ENCODE assay signal across 14 mouse cellular contexts in genomic region chr12:118186120-118186880, GRCm38 (mm10). TPM values are rescaled to one million over a fixed set of nuclear protein-coding genes. Genes with fewer than 3 reads are reported as not detected.
DNase-seq lines count a peak whose midpoint lies in the region; ATAC-seq lines count a peak whose summit lies in the region.
"Had no signal": no experiment of that assay in that cellular context is flagged by ENCODE, and none has a peak within 500 bp of the region (broad histone marks: within the 10 kb centered on the region; RNA-seq: fewer than 3 reads in every experiment).

No protein-coding gene starts in this region.

- no peak overlapping the region for H3K4me2 ChIP-seq in forebrain, embryonic 12.5 days
- no peak overlapping the region for H3K4me2 ChIP-seq in midbrain, embryonic 11.5 days
- no peak overlapping the region for H3K4me2 ChIP-seq in liver, embryonic 12.5 days
- H3K4me2 ChIP-seq: heart, embryonic 15.5 days; midbrain, embryonic 13.5 days; neural tube, embryonic 12.5 days had no signal

- no peak overlapping the region for H3K27ac ChIP-seq in forebrain, embryonic 12.5 days
- no peak overlapping the region for H3K27ac ChIP-seq in forebrain, embryonic 10.5 days
- no peak overlapping the region for H3K27ac ChIP-seq in midbrain, embryonic 11.5 days (ENCODE audit: low read depth, low read length)
- no peak overlapping the region for H3K27ac ChIP-seq in midbrain, embryonic 10.5 days (replicated peaks)
- H3K27ac ChIP-seq in liver, embryonic 12.5 days = no peak overlapping the region
- H3K27ac ChIP-seq: heart, embryonic 15.5 days; midbrain, embryonic 13.5 days; neural tube, embryonic 12.5 days had no signal

- H3K27me3 ChIP-seq in forebrain, embryonic 12.5 days = peaks cover 26% of the 10 kb centered on the region
- peaks cover 76% of the 10 kb centered on the region for H3K27me3 ChIP-seq in forebrain, embryonic 10.5 days (ENCODE audit: poor library complexity, severe bottlenecking)
- no peaks in the 10 kb centered on the region; the same call in 1 of the 2 replicates for H3K27me3 ChIP-seq in midbrain, embryonic 11.5 days (ENCODE audit: control insufficient read depth, insufficient read depth, low read length)
- peaks cover 53% of the 10 kb centered on the region for H3K27me3 ChIP-seq in midbrain, embryonic 10.5 days (ENCODE audit: low read depth, poor library complexity, severe bottlenecking)
- no peaks in the 10 kb centered on the region; the same call in 1 of the 2 replicates for H3K27me3 ChIP-seq in liver, embryonic 12.5 days (replicated peaks)
- H3K27me3 ChIP-seq: heart, embryonic 15.5 days had no signal

- peak; percentile 51; the same call in 1 of the 2 replicates for ATAC-seq in forebrain, embryonic 12.5 days (ENCODE audit: low FRiP score)
- peak; percentile 26; the same call in 1 of the 2 replicates for ATAC-seq in midbrain, embryonic 11.5 days (ENCODE audit: low FRiP score)
- peak; percentile 73 for ATAC-seq in liver, embryonic 12.5 days
- ATAC-seq in megakaryocyte progenitor cell, adult 5-6 weeks (replicated peaks; ENCODE audit: poor library complexity) = no peak
- ATAC-seq: activated CD4-positive, CD25-positive, alpha-beta regulatory T cell, adult 4 months; midbrain, embryonic 13.5 days had no signal

- H3K4me1 ChIP-seq in forebrain, embryonic 12.5 days = peaks cover 13% of the 10 kb centered on the region
- peaks cover 30% of the 10 kb centered on the region for H3K4me1 ChIP-seq in forebrain, embryonic 10.5 days
- peaks cover 10% of the 10 kb centered on the region for H3K4me1 ChIP-seq in midbrain, embryonic 11.5 days (ENCODE audit: control insufficient read depth, insufficient read depth, low read length)
- peaks cover 28% of the 10 kb centered on the region for H3K4me1 ChIP-seq in midbrain, embryonic 10.5 days
- H3K4me1 ChIP-seq in liver, embryonic 12.5 days = peaks cover 13% of the 10 kb centered on the region; the same call in 1 of the 2 replicates
- H3K4me1 ChIP-seq: heart, embryonic 15.5 days; neural tube, embryonic 12.5 days had no signal

- DNase-seq in forebrain, embryonic 10.5 days (ENCODE audit: extremely low spot score, low spot score) = no peak
- DNase-seq in midbrain, embryonic 11.5 days (ENCODE audit: low spot score, missing footprints) = no peak
- no peak for DNase-seq in midbrain, embryonic 10.5 days (ENCODE audit: low spot score)
- no peak for DNase-seq in right cerebral cortex, postnatal 36 days (ENCODE audit: low spot score in 2 of 2)
- DNase-seq in B cell, adult 2 months = no peak
- DNase-seq: kidney, adult 11 months had no signal

- no peak overlapping the region for H3K9ac ChIP-seq in forebrain, embryonic 12.5 days
- H3K9ac ChIP-seq in midbrain, embryonic 11.5 days (ENCODE audit: low read length) = no peak overlapping the region
- H3K9ac ChIP-seq in liver, embryonic 12.5 days = no peak overlapping the region
- H3K9ac ChIP-seq: heart, embryonic 15.5 days; midbrain, embryonic 13.5 days; neural tube, embryonic 12.5 days had no signal

- no peaks in the 10 kb centered on the region for H3K36me3 ChIP-seq in forebrain, embryonic 12.5 days (replicated peaks)
- no peaks in the 10 kb centered on the region for H3K36me3 ChIP-seq in forebrain, embryonic 10.5 days (replicated peaks)
- no peaks in the 10 kb centered on the region for H3K36me3 ChIP-seq in midbrain, embryonic 11.5 days (ENCODE audit: control insufficient read depth, insufficient read depth, low read length)
- no peaks in the 10 kb centered on the region for H3K36me3 ChIP-seq in midbrain, embryonic 10.5 days
- H3K36me3 ChIP-seq in liver, embryonic 12.5 days = no peaks in the 10 kb centered on the region
- H3K36me3 ChIP-seq: G1E; heart, embryonic 15.5 days; midbrain, embryonic 13.5 days; neural tube, embryonic 12.5 days had no signal

- WGBS in forebrain, embryonic 12.5 days = 29% methylated on average over 4 of the region's 4 CpGs
- WGBS in forebrain, embryonic 10.5 days = 26% methylated on average over 4 of the region's 4 CpGs
- WGBS in midbrain, embryonic 11.5 days = 33% methylated on average over 4 of the region's 4 CpGs
- 40% methylated on average over 4 of the region's 4 CpGs for WGBS in midbrain, embryonic 10.5 days
- 43% methylated on average over 4 of the region's 4 CpGs for WGBS in liver, embryonic 12.5 days (ENCODE audit: insufficient replicate concordance)

- H3K9me3 ChIP-seq in forebrain, embryonic 12.5 days = no peaks in the 10 kb centered on the region
- H3K9me3 ChIP-seq in forebrain, embryonic 10.5 days = no peaks in the 10 kb centered on the region
- H3K9me3 ChIP-seq in midbrain, embryonic 11.5 days (ENCODE audit: control insufficient read depth, low read length) = no peaks in the 10 kb centered on the region
- H3K9me3 ChIP-seq in midbrain, embryonic 10.5 days (replicated peaks) = no peaks in the 10 kb centered on the region
- H3K9me3 ChIP-seq in liver, embryonic 12.5 days (replicated peaks) = no peaks in the 10 kb centered on the region
- H3K9me3 ChIP-seq: heart, embryonic 15.5 days; midbrain, embryonic 13.5 days; neural tube, embryonic 12.5 days had no signal

- no peak overlapping the region for H3K4me3 ChIP-seq in forebrain, embryonic 12.5 days (replicated peaks)
- no peak overlapping the region for H3K4me3 ChIP-seq in forebrain, embryonic 10.5 days
- no peak overlapping the region for H3K4me3 ChIP-seq in midbrain, embryonic 11.5 days (ENCODE audit: low read depth, low read length)
- H3K4me3 ChIP-seq in midbrain, embryonic 10.5 days = no peak overlapping the region
- H3K4me3 ChIP-seq in liver, embryonic 12.5 days = no peak overlapping the region
- H3K4me3 ChIP-seq: heart, embryonic 15.5 days; midbrain, embryonic 13.5 days; neural tube, embryonic 12.5 days had no signal

RNA-seq across cellular contexts. Expression of gene Dnah11, which starts 12.5 kb away (rescaled TPM):
- 0.15 and 0.81 TPM in 2 replicates for polyA plus RNA-seq in forebrain, embryonic 12.5 days (2016; fragmentation: Nextera tagmentation; extraction: Ambion mirVana)
- polyA plus RNA-seq in forebrain, embryonic 10.5 days (2016; fragmentation: Nextera tagmentation; extraction: Ambion mirVana) = 0.07 and 0.17 TPM in 2 replicates
- 0.29 and 0.37 TPM in 2 replicates for polyA plus RNA-seq in midbrain, embryonic 11.5 days (2014; fragmentation: Nextera tagmentation; extraction: Ambion mirVana)
- 0.26 and 0.37 TPM in 2 replicates for polyA plus RNA-seq in midbrain, embryonic 10.5 days (2016; fragmentation: Nextera tagmentation; extraction: Ambion mirVana)
- 0.05 and 0.07 TPM in 2 replicates for polyA plus RNA-seq in liver, embryonic 12.5 days (2016; fragmentation: Nextera tagmentation; extraction: Ambion mirVana)
- 0.05 TPM in 1 of 2 replicates, not detected in the other for total RNA-seq in megakaryocyte progenitor cell, adult 5-6 weeks (2015)
- total RNA-seq in megakaryocyte progenitor cell, adult 5-6 weeks (2017) = under 0.01 and 0.07 TPM in 2 replicates
- polyA plus RNA-seq: G1E had no signal
